In the genomic region with DNA sequence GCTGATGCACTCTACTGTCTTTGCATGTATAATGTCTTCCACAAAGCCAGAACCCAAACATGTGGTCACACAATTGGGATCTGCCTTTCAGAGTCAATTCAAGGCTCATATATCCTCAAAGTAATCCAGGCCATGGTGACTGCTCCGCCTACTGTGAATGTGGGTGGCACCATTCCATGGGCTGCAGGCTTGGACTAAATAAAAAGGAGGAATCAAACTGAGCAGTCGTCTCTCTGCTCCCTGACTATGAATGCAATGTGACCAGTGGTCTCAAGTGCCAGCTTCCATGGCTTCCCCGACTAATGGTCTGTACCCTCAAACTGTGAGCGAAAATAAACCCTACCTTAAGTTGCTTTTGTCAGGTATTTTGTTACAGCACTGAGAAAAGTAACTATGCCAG, we compare ENCODE assay signal across 9 mouse cellular contexts. TPM values are rescaled to one million over a fixed set of nuclear protein-coding genes. Genes with fewer than 3 reads are reported as not detected.
DNase-seq lines count a peak whose midpoint lies in the region; ATAC-seq lines count a peak whose summit lies in the region.
"Had no signal": no experiment of that assay in that cellular context is flagged by ENCODE, and none has a peak within 500 bp of the region (broad histone marks: within the 10 kb centered on the region; RNA-seq: fewer than 3 reads in every experiment).

No protein-coding gene starts in this region.

- H3K27me3 ChIP-seq in embryonic facial prominence, embryonic 12.5 days: no peaks in the 10 kb centered on the region
- H3K27me3 ChIP-seq in embryonic facial prominence, embryonic 10.5 days (replicated peaks; ENCODE audit: low read depth, poor library complexity, severe bottlenecking): peaks cover 3% of the 10 kb centered on the region; the same call in 1 of the 2 replicates
- H3K27me3 ChIP-seq in liver, embryonic 15.5 days: no peaks in the 10 kb centered on the region

- no peak overlapping the region for H3K27ac ChIP-seq in embryonic facial prominence, embryonic 12.5 days
- no peak overlapping the region for H3K27ac ChIP-seq in embryonic facial prominence, embryonic 10.5 days (replicated peaks)
- peak overlapping the region; percentile 29; the same call in 1 of the 2 replicates for H3K27ac ChIP-seq in liver, embryonic 15.5 days (replicated peaks)

- no peak for ATAC-seq in embryonic facial prominence, embryonic 12.5 days (ENCODE audit: insufficient number of reproducible peaks, insufficient read depth, low FRiP score, low TSS enrichment)
- no peak for ATAC-seq in liver, embryonic 15.5 days (ENCODE audit: insufficient read depth)

- H3K36me3 ChIP-seq in embryonic facial prominence, embryonic 12.5 days: no peaks in the 10 kb centered on the region
- H3K36me3 ChIP-seq in embryonic facial prominence, embryonic 10.5 days (replicated peaks): no peaks in the 10 kb centered on the region
- H3K36me3 ChIP-seq in liver, embryonic 15.5 days (replicated peaks): peaks cover 40% of the 10 kb centered on the region

- no peaks in the 10 kb centered on the region for H3K9me3 ChIP-seq in embryonic facial prominence, embryonic 12.5 days
- no peaks in the 10 kb centered on the region for H3K9me3 ChIP-seq in embryonic facial prominence, embryonic 10.5 days
- H3K9me3 ChIP-seq in liver, embryonic 15.5 days (replicated peaks): no peaks in the 10 kb centered on the region

- H3K4me2 ChIP-seq in embryonic facial prominence, embryonic 12.5 days (replicated peaks): 0 out of 2 replicates have a peak overlapping the region, but pooled peaks have one; percentile 11
- peak overlapping the region; percentile 76 for H3K4me2 ChIP-seq in liver, embryonic 15.5 days

- DNase-seq in embryonic facial prominence, embryonic 10.5 days (ENCODE audit: low spot score): no peak
- peak; percentile 20 for DNase-seq in right cerebral cortex, adult 18-20 months
- no peak for DNase-seq in right cerebral cortex, postnatal 4 days
- DNase-seq in adrenal gland, postnatal 25 days: no peak
- no peak for DNase-seq in spleen, postnatal 36 days (ENCODE audit: low spot score in 2 of 2)
- no peak for DNase-seq in embryo, embryonic 9.5 days (ENCODE audit: extremely low spot score)
- DNase-seq: spleen, adult 18-20 months had no signal

- 0 out of 2 replicates have a peak, but pooled peaks cover 4% of the 10 kb centered on the region for H3K4me1 ChIP-seq in embryonic facial prominence, embryonic 12.5 days
- H3K4me1 ChIP-seq in embryonic facial prominence, embryonic 10.5 days: peaks cover 18% of the 10 kb centered on the region
- peaks cover 49% of the 10 kb centered on the region for H3K4me1 ChIP-seq in liver, embryonic 15.5 days (replicated peaks)

- H3K9ac ChIP-seq in embryonic facial prominence, embryonic 12.5 days: no peak overlapping the region
- peak overlapping the region; percentile 20 for H3K9ac ChIP-seq in liver, embryonic 15.5 days

- WGBS in embryonic facial prominence, embryonic 12.5 days: 76% methylated on average over 4 of the region's 4 CpGs
- 78% methylated on average over 4 of the region's 4 CpGs for WGBS in embryonic facial prominence, embryonic 10.5 days
- WGBS in liver, embryonic 15.5 days (ENCODE audit: insufficient replicate concordance): 72% methylated on average over 4 of the region's 4 CpGs

- no peak overlapping the region for H3K4me3 ChIP-seq in embryonic facial prominence, embryonic 12.5 days
- no peak overlapping the region for H3K4me3 ChIP-seq in embryonic facial prominence, embryonic 10.5 days
- peak overlapping the region; percentile 95 for H3K4me3 ChIP-seq in liver, embryonic 15.5 days (replicated peaks)

RNA-seq across cellular contexts. Expression of gene Gm10642, which starts 1.6 kb away (rescaled TPM):
- 0.37 and 0.69 TPM in 2 replicates for polyA plus RNA-seq in embryonic facial prominence, embryonic 12.5 days (2016; fragmentation: Nextera tagmentation; extraction: Ambion mirVana)
- 0.13 and 0.17 TPM in 2 replicates for polyA plus RNA-seq in embryonic facial prominence, embryonic 10.5 days (2016; fragmentation: Nextera tagmentation; extraction: Ambion mirVana)
- polyA plus RNA-seq in liver, embryonic 15.5 days (2015; fragmentation: Nextera tagmentation; extraction: Ambion mirVana): 1.4 TPM in 2 replicates
- 0.52 and 0.76 TPM in 2 replicates for total RNA-seq in adrenal gland, postnatal 25 days (2021)

RNA-seq across cellular contexts. Expression of gene Mindy2, which starts 2.5 kb away (rescaled TPM):
- 14.9 and 16.0 TPM in 2 replicates for polyA plus RNA-seq in embryonic facial prominence, embryonic 12.5 days (2016; fragmentation: Nextera tagmentation; extraction: Ambion mirVana)
- polyA plus RNA-seq in embryonic facial prominence, embryonic 10.5 days (2016; fragmentation: Nextera tagmentation; extraction: Ambion mirVana): 3.3 and 4.0 TPM in 2 replicates
- polyA plus RNA-seq in liver, embryonic 15.5 days (2015; fragmentation: Nextera tagmentation; extraction: Ambion mirVana): 18.5 and 20.1 TPM in 2 replicates
- 14.3 and 17.3 TPM in 2 replicates for total RNA-seq in adrenal gland, postnatal 25 days (2021)

RNA-seq across cellular contexts. Expression of gene Adam10, which starts 24.3 kb away (rescaled TPM):
- polyA plus RNA-seq in embryonic facial prominence, embryonic 12.5 days (2016; fragmentation: Nextera tagmentation; extraction: Ambion mirVana): 74.7 and 81.4 TPM in 2 replicates
- polyA plus RNA-seq in embryonic facial prominence, embryonic 10.5 days (2016; fragmentation: Nextera tagmentation; extraction: Ambion mirVana): 62.3 TPM in 2 replicates
- polyA plus RNA-seq in liver, embryonic 15.5 days (2015; fragmentation: Nextera tagmentation; extraction: Ambion mirVana): 71.4 and 71.9 TPM in 2 replicates
- total RNA-seq in adrenal gland, postnatal 25 days (2021): 53.1 and 57.3 TPM in 2 replicates
